Mouse (Mus musculus) heart, adult 8-10 months (tissue): ENCODE data around the gene Etnk2. TPM values are rescaled to one million over a fixed set of nuclear protein-coding genes. Genes with fewer than 3 reads are reported as not detected.

Experiments used
- DNase-seq: peaks from one replicate; pipeline ENCODE4 v3.0.0; 2022; ENCODE audit warnings: low spot score
- total RNA-seq, 4 experiments: library from RNA; stranded (reverse); gene quantifications; 2 replicates each; pipeline ENCODE4 v1.2.4; 2022

Gene Etnk2
- total RNA-seq, 4 experiments from 2014 or later = 0.16 to 0.69 (median 0.33) TPM

GRCm38 (mm10) chr1:133417113-133417512 lies 53.7 kb downstream of the Etnk2 start:
- DNase-seq = no peak

- no peak for DNase-seq
Measured at GRCm38 (mm10) chr1:133417539-133417938, 54.2 kb downstream of the Etnk2 start.

GRCm38 (mm10) chr1:133418164-133418800 lies 54.9 kb downstream of the Etnk2 start:
- DNase-seq = peak; percentile 80

- no peak for DNase-seq
Measured at GRCm38 (mm10) chr1:133419178-133419834, 55.9 kb downstream of the Etnk2 start.

GRCm38 (mm10) chr1:133420491-133420890 lies 57.1 kb downstream of the Etnk2 start:
- no peak for DNase-seq

- DNase-seq = no peak
Measured at GRCm38 (mm10) chr1:133421061-133421460, 57.7 kb downstream of the Etnk2 start.

- DNase-seq = no peak
Measured at GRCm38 (mm10) chr1:133421975-133422570, 58.7 kb downstream of the Etnk2 start.

GRCm38 (mm10) chr1:133422615-133423161 lies 59.3 kb downstream of the Etnk2 start:
- peak; percentile 68 for DNase-seq

- no peak for DNase-seq
Measured at GRCm38 (mm10) chr1:133423166-133423542, 59.8 kb downstream of the Etnk2 start.

- no peak for DNase-seq
Measured at GRCm38 (mm10) chr1:133423543-133424480, 60.4 kb downstream of the Etnk2 start, which contains the start of gene Sox13. TSS of gene Sox13 (minus strand) at chr1:133424377.

GRCm38 (mm10) chr1:133424547-133425140 lies 61.3 kb downstream of the Etnk2 start:
- no peak for DNase-seq

Other genes with a start within 250 kb of the Etnk2 start
- gene Ppp1r15b, start 232.4 kb upstream of the Etnk2 start, total RNA-seq = 10 to 100 TPM; 20.8 to 24.3 (median 21.7) TPM
- 10 to 100 TPM; 55.8 to 74.3 (median 66.5) TPM for gene Plekha6, start 199.4 kb upstream of the Etnk2 start, total RNA-seq
- not detected for gene Golt1a, start 53.8 kb upstream of the Etnk2 start, total RNA-seq
- gene Kiss1, start 41.7 kb upstream of the Etnk2 start, total RNA-seq = not detected
- gene Ren1, start 13.1 kb upstream of the Etnk2 start, total RNA-seq = under 1 TPM in 1 of 4 experiments, not detected in 3; 0.19 TPM
- 10 to 100 TPM; 11.0 to 14.4 (median 13.9) TPM for gene Sox13, start 60.8 kb downstream of the Etnk2 start, total RNA-seq
- gene Snrpe, start 246.7 kb downstream of the Etnk2 start, total RNA-seq = 10 to 100 TPM; 56.9 to 65.9 (median 62.7) TPM